Mouse (Mus musculus): Measurements from ENCODE around the gene Xpo4.
"Not testable (repeated sequence)": the region's sequence is repeated elsewhere in the genome, so short reads cannot be mapped to it uniquely, and the experiment has no call there.

The Xpo4 gene

DNA sequence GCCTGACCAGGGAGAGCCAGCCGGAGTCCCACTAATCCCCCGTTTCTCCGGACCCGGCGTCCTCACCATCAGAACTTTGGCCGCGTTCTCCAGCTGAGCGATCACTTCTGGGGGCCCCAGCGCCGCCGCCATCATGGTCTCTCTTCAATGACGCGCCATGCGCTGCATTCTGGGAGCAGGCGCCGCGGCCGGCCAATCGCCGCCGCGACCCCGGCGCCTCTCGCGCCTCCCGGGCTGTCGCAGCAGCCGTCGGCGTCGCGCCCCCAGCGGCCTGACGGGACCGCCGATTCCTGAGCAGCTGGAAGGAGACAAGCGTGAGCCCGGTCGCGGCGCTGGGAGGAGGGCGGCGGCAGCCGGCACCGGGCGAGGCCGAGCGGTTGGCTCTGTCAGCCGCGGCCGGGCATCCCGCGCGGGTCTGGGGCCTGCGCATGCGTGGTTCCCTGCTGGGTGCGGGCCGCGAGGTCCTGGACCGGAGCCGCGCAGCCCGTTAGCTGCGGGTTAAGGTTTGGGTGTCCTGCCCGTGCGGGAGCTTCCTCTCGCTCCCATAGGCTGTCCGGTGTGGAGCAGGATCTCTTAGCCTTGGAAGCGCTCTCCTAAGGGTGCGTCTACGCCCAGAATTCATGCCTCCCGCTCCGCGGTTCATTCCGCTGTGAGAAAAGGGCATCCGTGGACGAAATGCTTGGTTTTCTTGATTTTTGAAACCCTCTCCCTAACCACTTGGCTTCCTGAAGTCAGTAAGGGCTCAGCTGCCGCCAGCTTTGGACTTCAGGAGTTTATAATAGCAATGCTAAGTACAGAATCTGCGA, at the start of gene Xpo4:
Xpo4 (minus strand) TSS at position 609 of the 806 bp plus-strand sequence.
- in situ Hi-C loops (cut with MboI, MseI): no loop called here

GRCm38 (mm10) chr14:57712884-57713283, 47.7 kb upstream of the Xpo4 start:
- in situ Hi-C loops (cut with MboI, MseI): no loop called here

- in situ Hi-C loops (cut with MboI, MseI): no loop called here
Measured at GRCm38 (mm10) chr14:57711059-57711458, 45.8 kb upstream of the Xpo4 start.

DNA sequence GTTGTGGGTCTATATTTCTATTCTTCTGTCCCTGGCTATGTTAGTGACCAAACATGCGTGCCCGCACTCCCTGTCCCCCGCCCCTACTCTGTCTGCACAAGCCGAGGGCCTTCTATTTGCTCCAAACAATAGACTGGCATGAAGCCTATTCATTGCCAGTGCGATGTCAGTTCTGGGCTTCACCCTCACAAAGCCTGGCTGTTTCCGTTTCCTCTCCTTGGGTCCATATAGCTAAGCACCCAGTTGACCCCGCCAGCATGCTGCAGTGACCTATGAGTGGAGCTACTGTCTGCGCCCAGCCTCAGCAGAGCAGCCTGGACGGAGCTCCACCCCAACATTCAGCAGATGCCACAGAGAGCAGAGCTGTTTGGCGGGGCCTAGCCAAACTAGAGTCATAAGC, 43.9 kb upstream of the Xpo4 start:
- in situ Hi-C loops (cut with MboI, MseI): no loop called here

DNA sequence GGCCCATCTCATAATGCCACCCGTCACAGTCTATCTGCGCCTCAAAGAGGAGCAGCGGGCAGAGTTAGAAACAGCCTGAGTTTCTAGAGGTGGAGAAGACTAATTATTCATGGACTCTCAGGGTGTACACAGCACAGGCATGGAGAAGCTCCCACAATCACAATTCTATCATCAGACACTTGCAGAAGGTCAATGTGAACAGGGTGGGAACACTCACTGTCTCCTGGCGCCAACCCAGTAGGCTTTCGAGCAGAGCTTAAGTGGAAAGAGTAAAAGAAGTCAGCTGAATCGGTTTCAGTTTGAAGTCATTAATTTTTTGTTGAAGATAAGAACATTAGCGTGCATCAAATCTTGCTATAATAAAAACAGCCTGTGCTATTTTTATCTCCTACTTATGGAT, 43.4 kb upstream of the Xpo4 start:
- in situ Hi-C loops (cut with MboI, MseI): no loop called here

DNA sequence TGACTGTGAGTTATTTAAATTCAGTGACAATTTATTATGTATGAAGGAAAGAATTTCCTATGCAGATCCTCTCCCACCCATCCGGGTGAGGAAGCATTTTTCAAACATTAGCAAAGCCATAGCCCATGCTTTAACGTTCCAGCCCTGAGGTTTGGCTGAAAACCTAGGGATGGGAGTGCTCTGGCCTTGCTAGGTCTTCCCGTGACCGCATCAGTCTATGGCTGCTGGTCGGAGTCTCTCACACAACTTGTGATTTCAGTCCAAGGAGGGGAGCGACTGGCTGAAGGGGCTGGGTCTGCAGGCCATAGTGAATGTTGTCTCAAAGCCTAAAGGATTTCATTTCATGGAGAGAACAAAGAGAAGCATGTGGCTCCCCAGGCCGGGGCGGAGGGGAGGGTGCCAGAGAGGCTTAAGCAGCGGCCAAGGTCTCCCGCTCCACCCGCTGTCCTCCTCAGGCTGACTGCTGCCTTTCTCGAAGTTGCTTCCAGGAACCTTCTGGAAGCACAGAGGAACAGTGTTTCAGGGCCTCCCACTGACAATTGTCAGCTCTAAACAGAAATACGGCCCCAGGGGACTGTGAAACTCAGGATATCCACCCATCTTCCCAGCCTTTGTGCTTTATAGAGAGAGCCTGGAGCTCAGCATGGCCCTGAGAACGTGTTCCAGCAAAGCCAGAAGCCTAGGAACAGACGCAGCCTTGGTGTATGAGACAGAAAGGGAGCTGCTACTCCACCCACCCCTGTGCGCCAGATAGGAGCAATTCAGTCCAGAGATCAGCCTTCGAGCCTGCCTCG, 42.1 kb upstream of the Xpo4 start:
- in situ Hi-C loops (cut with MboI, MseI): no loop called here

- in situ Hi-C loops (cut with MboI, MseI): no loop called here
Measured at GRCm38 (mm10) chr14:57706760-57707099, 41.5 kb upstream of the Xpo4 start.

- in situ Hi-C loops (cut with MboI, MseI): no loop called here
Measured at GRCm38 (mm10) chr14:57705759-57706158, 40.5 kb upstream of the Xpo4 start.

DNA sequence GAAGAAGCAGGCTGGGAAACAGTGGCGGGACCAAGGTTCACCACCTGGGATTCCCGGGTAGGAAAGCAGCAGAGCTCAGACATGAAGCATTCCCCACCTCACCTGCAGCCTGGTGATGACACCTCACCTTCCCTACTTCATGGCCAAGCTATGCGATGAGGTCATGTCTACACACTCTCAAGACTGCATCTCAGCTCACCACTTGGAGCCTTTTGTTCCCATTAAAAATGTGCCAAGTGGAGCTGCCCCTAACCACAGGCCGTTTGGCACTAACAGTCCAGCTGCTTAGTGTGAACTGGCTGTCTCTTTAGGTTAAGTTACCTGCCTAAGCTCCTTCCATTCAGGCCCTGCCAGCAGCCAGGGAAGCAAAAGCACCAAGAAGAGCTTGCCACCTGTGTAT, 39.8 kb upstream of the Xpo4 start:
- in situ Hi-C loops (cut with MboI, MseI): no loop called here

GRCm38 (mm10) chr14:57701915-57702477, 36.8 kb upstream of the Xpo4 start:
- in situ Hi-C loops (cut with MboI, MseI): no loop called here

DNA sequence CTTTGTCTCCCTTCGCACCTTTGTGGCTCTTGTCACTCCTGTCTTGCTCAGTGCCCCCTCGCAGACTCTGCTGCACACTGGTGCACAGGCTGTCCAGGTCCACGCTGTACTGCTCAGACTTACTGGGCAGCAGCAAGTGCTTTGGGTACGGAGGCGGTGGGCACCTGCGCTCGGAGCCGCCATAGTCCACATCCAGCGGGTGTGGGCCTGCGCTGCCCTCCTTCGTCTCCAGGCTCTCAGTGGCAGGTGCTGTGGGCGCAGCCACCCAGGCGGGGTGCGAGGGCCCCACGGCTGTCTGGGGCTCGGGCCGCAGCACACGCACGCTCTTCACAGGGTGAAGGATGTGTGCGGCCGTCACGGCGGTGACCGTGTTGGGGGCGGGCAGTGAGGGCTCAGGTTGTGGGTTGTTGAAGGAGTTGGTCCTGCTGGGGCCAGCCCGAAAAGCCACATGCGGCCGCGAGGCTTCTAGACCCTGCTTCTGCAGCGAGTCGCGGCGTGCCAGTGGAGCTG, 34.3 kb upstream of the Xpo4 start:
- in situ Hi-C loops (cut with MboI, MseI): no loop called here

DNA sequence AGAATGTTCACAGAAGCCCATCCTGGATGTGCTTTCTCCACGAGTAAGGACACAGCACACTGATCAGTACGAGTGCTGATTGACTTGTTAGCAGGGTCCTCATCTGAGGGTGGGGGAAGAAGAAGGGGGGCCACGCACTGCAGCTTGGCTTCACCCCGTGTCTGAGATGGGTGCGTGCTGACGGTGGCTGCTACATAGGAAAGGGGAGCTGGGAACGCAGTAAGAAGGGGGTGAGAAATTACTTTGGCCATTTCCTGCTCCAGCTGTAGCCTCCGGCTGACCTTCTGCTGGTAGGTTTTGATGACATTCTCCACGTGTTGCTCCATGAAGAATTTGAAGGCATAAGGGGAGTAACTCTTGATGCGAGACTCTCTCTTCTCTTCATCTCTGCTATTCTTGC, 33.8 kb upstream of the Xpo4 start:
- in situ Hi-C loops (cut with MboI, MseI): no loop called here

GRCm38 (mm10) chr14:57696066-57696465, 30.8 kb upstream of the Xpo4 start:
- in situ Hi-C loops (cut with MboI, MseI): no loop called here

DNA sequence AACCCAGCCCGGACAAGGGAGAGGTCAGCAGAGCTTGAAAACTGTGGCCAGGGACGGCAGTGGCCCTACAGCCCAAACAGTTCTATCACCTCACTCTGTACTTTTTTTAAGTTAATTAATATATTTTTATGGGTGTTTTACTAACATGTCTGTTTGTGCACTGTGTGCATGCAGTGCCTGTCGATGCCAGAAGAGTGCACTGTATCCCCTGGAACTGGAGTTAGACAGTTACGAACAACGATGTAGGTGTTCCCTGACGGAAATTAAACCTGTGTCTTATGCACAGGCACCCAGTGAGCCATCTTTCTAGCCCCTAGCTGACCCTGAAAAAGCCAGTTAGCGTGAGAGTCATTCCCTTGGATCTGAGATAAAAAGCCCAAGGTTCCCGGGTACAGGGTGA, 30.3 kb upstream of the Xpo4 start:
- in situ Hi-C loops (cut with MboI, MseI): no loop called here

DNA sequence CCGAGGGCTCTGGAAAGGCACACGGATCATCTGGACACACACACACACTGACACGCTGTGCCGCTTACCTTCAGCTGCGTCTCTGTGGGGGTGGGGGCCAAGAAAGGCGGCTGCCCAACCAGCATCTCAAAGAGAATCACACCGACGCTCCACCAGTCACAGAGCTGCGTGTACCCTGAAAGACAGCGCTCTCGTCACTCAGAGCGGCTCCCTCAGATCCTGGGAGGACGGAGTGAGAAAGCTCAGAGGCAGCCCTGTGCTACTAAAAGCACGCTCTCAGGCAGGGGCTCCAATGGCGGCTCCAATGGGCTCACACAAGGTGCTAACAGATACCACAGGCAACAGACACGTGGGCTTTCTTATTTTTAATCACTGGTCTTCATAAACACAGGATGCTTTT, 29.0 kb upstream of the Xpo4 start:
- in situ Hi-C loops (cut with MboI, MseI): no loop called here

GRCm38 (mm10) chr14:57692517-57693130, 27.4 kb upstream of the Xpo4 start:
- in situ Hi-C loops (cut with MboI, MseI): no loop called here

DNA sequence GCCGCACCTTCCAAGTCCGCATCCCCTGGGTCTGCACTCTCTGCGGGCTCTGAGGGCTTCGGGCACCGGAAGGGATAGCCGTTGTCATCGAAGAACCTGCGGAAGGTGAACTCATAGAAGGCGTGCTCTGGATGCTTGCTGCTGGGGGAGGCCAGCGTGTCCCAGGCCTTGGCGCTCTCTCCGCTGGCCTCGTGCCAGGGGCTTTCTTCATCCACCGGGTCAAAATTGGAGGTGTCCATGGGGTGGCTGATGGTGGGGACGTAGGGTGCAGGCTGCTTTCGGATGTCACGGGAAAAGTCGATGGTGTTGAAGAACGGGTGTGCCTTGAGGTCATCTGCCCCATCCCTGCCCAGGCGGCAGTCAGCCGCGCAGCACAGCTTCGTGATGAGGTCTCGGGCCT, 26.1 kb upstream of the Xpo4 start:
- in situ Hi-C loops (cut with MboI, MseI): no loop called here

GRCm38 (mm10) chr14:57690681-57691080, 25.5 kb upstream of the Xpo4 start:
- in situ Hi-C loops (cut with MboI, MseI): no loop called here

- in situ Hi-C loops (cut with MboI, MseI): not testable (repeated sequence)
Measured at GRCm38 (mm10) chr14:57688066-57688465, 22.8 kb upstream of the Xpo4 start.

DNA sequence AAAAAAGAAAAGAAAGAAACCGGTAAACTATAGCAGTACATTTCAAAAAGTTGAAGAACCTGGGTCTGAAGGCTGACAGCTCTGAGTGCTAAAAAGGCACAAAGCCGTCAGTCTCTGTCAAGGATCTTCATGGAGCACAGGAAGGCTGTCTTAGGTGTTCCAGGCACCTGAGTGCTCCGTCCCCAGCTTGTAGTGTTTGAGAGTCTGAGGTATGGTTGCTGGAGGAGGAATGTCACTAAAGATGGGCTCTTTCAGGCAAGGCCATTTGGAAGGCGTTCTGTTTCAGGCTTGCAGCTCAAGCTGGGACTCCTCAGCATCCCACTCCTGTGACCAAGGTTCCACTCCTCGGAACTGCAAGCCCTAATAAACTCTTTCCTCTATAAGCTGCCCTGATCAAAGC, 22.2 kb upstream of the Xpo4 start:
- in situ Hi-C loops (cut with MboI, MseI): no loop called here

- in situ Hi-C loops (cut with MboI, MseI): no loop called here
Measured at GRCm38 (mm10) chr14:57686647-57687046, 21.4 kb upstream of the Xpo4 start.

- in situ Hi-C loops (cut with MboI, MseI): loop anchor here (5.0 kb wide), 1 partner anchor 123 kb away; no protein-coding TSS in a partner anchor
Measured at GRCm38 (mm10) chr14:57684579-57684978, 19.3 kb upstream of the Xpo4 start.
